Mouse (Mus musculus): ENCODE results near the gene F2rl1. TPM values are rescaled to one million over a fixed set of nuclear protein-coding genes. Genes with fewer than 3 reads are reported as not detected.

The F2rl1 gene
- polyA plus RNA-seq, 1 experiment from 2014 or later, result 0.25 TPM

DNA sequence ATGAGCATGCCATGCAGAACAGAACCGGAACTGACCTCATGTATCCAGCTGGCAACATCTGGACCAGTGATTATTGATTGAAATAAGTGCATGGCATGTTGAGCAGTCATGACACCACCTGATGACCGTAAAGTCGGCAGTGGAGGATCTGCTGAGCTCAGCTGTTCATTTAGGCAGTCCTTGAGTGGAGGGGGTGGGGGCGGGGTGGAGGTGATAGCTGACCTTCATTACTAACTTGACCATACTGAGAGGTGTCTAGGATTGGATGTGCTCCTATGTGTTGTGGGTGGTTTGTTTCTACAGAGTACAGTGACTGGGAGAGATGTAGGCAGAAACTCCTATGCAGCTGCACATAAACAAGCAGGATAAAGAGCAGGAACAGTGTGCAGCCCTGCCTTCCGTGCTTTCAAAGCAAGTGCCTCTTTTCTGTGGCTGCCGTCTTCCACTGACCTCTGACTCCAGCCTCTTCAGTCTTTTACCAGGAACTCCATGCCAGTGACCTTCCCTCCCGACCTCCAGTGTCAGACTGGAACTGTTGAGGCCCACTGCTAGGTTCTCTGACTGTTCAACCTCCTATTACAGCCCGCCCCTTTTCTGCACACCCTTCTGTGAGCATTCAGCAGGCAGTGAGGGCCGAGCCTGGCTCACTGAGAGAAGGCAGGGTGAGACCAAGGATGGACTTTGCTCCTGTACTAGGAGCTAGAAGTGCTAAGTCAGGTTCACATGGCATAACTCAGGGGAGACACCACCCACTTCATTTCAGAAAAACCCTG is 6.4 kb upstream of the F2rl1 start:
- peaks cover 18% of the 10 kb centered on the region for H3K27me3 ChIP-seq
- H3K36me3 ChIP-seq, result no peaks in the 10 kb centered on the region
- H3K4me2 ChIP-seq (replicated peaks), result no peak overlapping the region
- no peak overlapping the region for H3K4me3 ChIP-seq
- H3K9me3 ChIP-seq (replicated peaks), result no peaks in the 10 kb centered on the region
- H3K27ac ChIP-seq, result no peak overlapping the region
- ATAC-seq (ENCODE audit: low FRiP score), result no peak
- H3K9ac ChIP-seq, result no peak overlapping the region
- WGBS, result 23% methylated on average over 9 of the region's 9 CpGs
- H3K4me1 ChIP-seq, result peaks cover 27% of the 10 kb centered on the region

- H3K27me3 ChIP-seq, result peaks cover 40% of the 10 kb centered on the region
- no peak for ATAC-seq (ENCODE audit: low FRiP score)
- 91% methylated on average over 2 of the region's 2 CpGs for WGBS
- no peak overlapping the region for H3K4me2 ChIP-seq (replicated peaks)
- H3K4me1 ChIP-seq, result peaks cover 14% of the 10 kb centered on the region
- H3K9me3 ChIP-seq (replicated peaks), result no peaks in the 10 kb centered on the region
- no peaks in the 10 kb centered on the region for H3K36me3 ChIP-seq
- H3K27ac ChIP-seq, result no peak overlapping the region
- no peak overlapping the region for H3K4me3 ChIP-seq
- no peak overlapping the region for H3K9ac ChIP-seq
These were observed 4.2 kb upstream of the F2rl1 start for GRCm38 (mm10) chr13:95529246-95529645.

GRCm38 (mm10) chr13:95524424-95524673 is 678 bp downstream of the F2rl1 start:
- ATAC-seq (ENCODE audit: low FRiP score), result peak; percentile 19
- Histone ChIP-seq H3K4me2 (replicated peaks) (peak overlapping the region; percentile 75), H3K36me3 (no peaks in the 10 kb centered on the region), H3K27me3 (peaks cover 50% of the 10 kb centered on the region), H3K27ac (no peak overlapping the region), H3K9me3 (replicated peaks) (no peaks in the 10 kb centered on the region), H3K4me3 (peak overlapping the region; percentile 38), H3K9ac (peak overlapping the region; percentile 1; the same call in 1 of the 2 replicates), H3K4me1 (peaks cover 10% of the 10 kb centered on the region)
- 0% methylated on average over 13 of the region's 13 CpGs for WGBS

DNA sequence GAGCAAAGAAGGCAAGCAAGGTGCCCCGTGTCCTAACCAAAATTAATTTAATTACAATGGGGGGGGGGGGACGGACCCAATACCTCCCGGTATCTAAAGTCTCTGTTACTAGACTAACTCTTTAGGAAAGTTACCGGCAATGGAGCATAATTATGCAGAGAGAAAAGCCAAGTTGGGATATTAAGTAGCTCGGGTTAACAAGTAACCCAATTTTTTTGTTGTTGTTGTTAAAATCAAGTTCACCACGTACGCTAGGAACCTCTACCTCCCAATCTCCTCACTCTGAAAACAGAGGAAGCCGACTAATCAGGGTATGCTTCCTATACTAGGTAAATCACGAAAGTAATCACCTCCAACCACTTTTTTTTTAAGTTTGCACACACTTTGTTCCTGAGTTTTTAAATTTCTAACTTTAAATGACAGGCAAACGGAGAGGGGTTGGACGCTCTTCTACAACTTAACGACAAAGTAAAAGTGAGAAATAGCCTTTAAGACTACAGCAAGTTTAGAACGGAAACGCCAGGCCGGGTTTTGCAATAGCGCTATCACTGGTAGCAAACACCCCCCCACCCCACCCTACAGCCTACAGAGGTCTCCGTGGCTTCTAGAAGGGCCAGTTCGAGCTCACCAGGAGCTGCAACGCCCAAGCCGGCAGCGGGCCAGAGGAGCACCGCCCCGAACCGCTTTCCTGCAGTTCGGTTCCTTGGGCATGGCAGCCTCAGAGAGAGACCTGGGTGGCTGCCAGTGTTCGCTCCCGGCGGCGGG is 1.2 kb downstream of the F2rl1 start:
- peak overlapping the region; percentile 1; the same call in 1 of the 2 replicates for H3K9ac ChIP-seq
- WGBS, result 2% methylated on average over 29 of the region's 29 CpGs
- no peak overlapping the region for H3K27ac ChIP-seq

GRCm38 (mm10) chr13:95522176-95522575 is 2.9 kb downstream of the F2rl1 start:
- H3K4me2 ChIP-seq (replicated peaks), result no peak overlapping the region
- no peaks in the 10 kb centered on the region for H3K9me3 ChIP-seq (replicated peaks)
- H3K4me3 ChIP-seq, result no peak overlapping the region
- no peaks in the 10 kb centered on the region for H3K36me3 ChIP-seq
- WGBS, result 85% methylated on average over 10 of the region's 10 CpGs
- no peak for ATAC-seq (ENCODE audit: low FRiP score)
- H3K27me3 ChIP-seq, result peaks cover 42% of the 10 kb centered on the region
- H3K4me1 ChIP-seq, result peaks cover 10% of the 10 kb centered on the region
- H3K9ac ChIP-seq, result no peak overlapping the region
- H3K27ac ChIP-seq, result no peak overlapping the region

More for the DNA sequence above, 1.2 kb downstream of the F2rl1 start:
- H3K36me3 ChIP-seq, result no peaks in the 10 kb centered on the region
- ATAC-seq (ENCODE audit: low FRiP score), result 0 out of 2 replicates have a peak, but pooled peaks have one; percentile 11
- peaks cover 50% of the 10 kb centered on the region for H3K27me3 ChIP-seq
- H3K4me1 ChIP-seq, result peaks cover 10% of the 10 kb centered on the region
- H3K4me3 ChIP-seq, result peak overlapping the region; percentile 38
- H3K9me3 ChIP-seq (replicated peaks), result no peaks in the 10 kb centered on the region
- peak overlapping the region; percentile 75 for H3K4me2 ChIP-seq (replicated peaks)

- Histone ChIP-seq H3K9ac (no peak overlapping the region), H3K4me1 (peaks cover 10% of the 10 kb centered on the region), H3K36me3 (no peaks in the 10 kb centered on the region), H3K27ac (no peak overlapping the region), H3K9me3 (replicated peaks) (no peaks in the 10 kb centered on the region), H3K4me3 (no peak overlapping the region), H3K4me2 (replicated peaks) (no peak overlapping the region), H3K27me3 (peaks cover 32% of the 10 kb centered on the region)
- no peak for ATAC-seq (ENCODE audit: low FRiP score)
- 87% methylated on average over 6 of the region's 6 CpGs for WGBS
These were observed 4.0 kb downstream of the F2rl1 start for GRCm38 (mm10) chr13:95521029-95521428.

DNA sequence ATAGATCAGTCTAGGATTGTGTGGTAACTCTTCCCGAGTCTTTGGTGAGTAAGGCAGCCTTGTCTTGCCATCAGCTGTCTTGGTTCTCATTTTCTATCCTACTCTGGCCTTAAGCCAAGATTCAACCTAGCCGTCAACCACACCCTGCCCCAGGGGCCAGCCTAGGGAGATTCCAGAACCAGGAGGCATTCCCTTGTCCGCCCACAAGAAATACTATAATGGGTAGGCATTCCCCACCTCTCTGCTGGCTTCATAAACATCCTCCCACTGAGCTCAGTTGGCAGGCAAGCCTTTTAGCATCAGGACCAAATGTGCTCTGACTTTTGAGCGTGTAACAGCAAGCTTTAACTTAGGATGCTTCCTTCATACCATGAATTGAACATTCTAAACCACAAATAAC is 10.3 kb downstream of the F2rl1 start:
- Histone ChIP-seq H3K27me3 (no peaks in the 10 kb centered on the region), H3K4me3 (no peak overlapping the region), H3K36me3 (no peaks in the 10 kb centered on the region), H3K9me3 (replicated peaks) (no peaks in the 10 kb centered on the region; the same call in 1 of the 2 replicates), H3K4me2 (replicated peaks) (no peak overlapping the region), H3K27ac (no peak overlapping the region), H3K4me1 (no peaks in the 10 kb centered on the region), H3K9ac (no peak overlapping the region)
- 81% methylated on average over 4 of the region's 4 CpGs for WGBS
- ATAC-seq (ENCODE audit: low FRiP score), result no peak

- ATAC-seq (ENCODE audit: low FRiP score), result no peak
- H3K27ac ChIP-seq, result no peak overlapping the region
- no peaks in the 10 kb centered on the region; the same call in 1 of the 2 replicates for H3K9me3 ChIP-seq (replicated peaks)
- H3K4me1 ChIP-seq, result no peaks in the 10 kb centered on the region
- WGBS, result 88% methylated on average over 5 of the region's 5 CpGs
- no peaks in the 10 kb centered on the region for H3K27me3 ChIP-seq
- H3K4me3 ChIP-seq, result no peak overlapping the region
- H3K4me2 ChIP-seq (replicated peaks), result no peak overlapping the region
- H3K36me3 ChIP-seq, result no peaks in the 10 kb centered on the region
- no peak overlapping the region for H3K9ac ChIP-seq
These were observed 15.0 kb downstream of the F2rl1 start for GRCm38 (mm10) chr13:95510054-95510453.

DNA sequence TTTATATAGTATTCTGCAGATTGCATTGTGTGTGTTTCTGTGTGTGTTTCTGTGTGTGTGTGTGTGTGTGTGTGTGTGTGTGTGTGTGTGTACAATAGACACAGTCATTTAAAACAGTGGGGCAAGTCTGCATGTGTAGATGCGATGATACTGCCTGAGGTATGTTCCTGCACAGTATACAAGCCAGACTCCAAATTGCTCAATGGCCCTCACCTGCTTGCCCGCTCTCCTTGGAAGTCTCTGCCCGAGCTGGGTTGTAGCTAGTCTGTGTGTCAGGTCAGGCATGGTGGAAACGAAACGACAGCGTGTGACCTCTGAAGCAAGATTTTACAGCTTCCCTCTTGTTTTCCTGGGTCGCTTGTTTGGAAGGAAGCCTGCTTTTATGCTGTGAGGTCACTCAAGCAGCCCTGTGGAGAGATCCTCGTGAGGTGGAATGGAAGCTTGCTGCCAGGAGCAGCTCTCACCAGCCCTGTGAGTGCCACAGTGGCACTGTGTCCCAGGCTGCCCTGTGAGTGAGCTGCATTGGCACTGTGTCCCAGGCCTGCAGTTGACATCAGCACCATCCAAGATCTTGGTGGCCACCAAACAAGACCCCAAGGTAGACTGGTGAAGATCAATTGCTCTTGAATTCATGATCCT is 21.6 kb downstream of the F2rl1 start:
- no peak overlapping the region for H3K4me2 ChIP-seq (replicated peaks)
- H3K27me3 ChIP-seq, result no peaks in the 10 kb centered on the region; the same call in 1 of the 2 replicates
- no peaks in the 10 kb centered on the region for H3K36me3 ChIP-seq
- WGBS, result 83% methylated on average over 8 of the region's 8 CpGs
- ATAC-seq (ENCODE audit: low FRiP score), result no peak
- no peak overlapping the region for H3K9ac ChIP-seq
- H3K9me3 ChIP-seq (replicated peaks), result no peaks in the 10 kb centered on the region
- H3K4me3 ChIP-seq, result no peak overlapping the region
- no peaks in the 10 kb centered on the region for H3K4me1 ChIP-seq
- H3K27ac ChIP-seq, result no peak overlapping the region

DNA sequence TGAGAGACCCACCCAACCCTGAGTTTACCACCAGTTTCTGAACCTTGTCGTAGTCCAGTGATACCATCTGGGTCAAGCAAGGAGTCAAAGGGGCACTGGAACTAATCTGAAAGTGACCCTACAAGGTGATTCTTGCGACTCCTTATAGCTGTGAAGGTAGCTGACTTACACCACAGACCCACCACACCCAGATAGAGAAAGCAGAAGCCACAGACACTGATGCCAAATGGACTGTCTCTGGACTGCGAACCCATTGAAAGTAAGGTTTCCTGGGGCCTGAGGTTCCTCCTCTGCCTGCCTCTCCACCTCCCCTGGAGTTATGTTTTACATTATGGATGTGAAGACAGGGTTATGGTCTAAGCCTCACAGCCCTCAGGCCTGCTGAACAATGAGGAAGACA is 28.4 kb downstream of the F2rl1 start:
- Histone ChIP-seq H3K9me3 (replicated peaks) (no peaks in the 10 kb centered on the region), H3K4me1 (no peaks in the 10 kb centered on the region), H3K4me3 (no peak overlapping the region), H3K27ac (no peak overlapping the region), H3K9ac (no peak overlapping the region), H3K36me3 (no peaks in the 10 kb centered on the region), H3K27me3 (no peaks in the 10 kb centered on the region; the same call in 1 of the 2 replicates), H3K4me2 (replicated peaks) (no peak overlapping the region)
- ATAC-seq (ENCODE audit: low FRiP score), result no peak
- WGBS, result 87% methylated on average over 3 of the region's 3 CpGs

DNA sequence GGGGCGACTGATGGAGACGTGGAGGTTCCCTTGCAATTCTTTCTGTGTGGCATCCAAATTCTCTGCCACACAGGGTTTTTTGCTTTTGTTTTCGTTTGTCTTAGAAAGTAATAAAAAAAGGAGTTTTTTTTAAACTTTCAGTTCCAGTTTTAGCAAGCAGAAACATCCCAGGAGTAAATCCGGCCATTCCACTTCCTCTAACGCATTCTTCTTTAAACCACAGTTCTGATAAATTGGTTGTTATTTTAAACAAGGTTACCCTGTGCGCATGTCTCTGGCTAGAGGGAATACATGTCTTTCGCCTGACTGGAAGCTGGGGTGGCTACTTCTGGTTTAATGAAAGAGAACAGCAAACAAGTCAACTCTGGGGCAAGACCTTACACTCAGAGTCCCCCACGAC is 30.2 kb downstream of the F2rl1 start:
- 73% methylated on average over 8 of the region's 8 CpGs for WGBS
- ATAC-seq (ENCODE audit: low FRiP score), result no peak
- no peak overlapping the region for H3K9ac ChIP-seq
- H3K4me1 ChIP-seq, result no peaks in the 10 kb centered on the region
- H3K27ac ChIP-seq, result no peak overlapping the region
- H3K4me2 ChIP-seq (replicated peaks), result no peak overlapping the region
- no peak overlapping the region for H3K4me3 ChIP-seq
- H3K36me3 ChIP-seq, result no peaks in the 10 kb centered on the region
- no peaks in the 10 kb centered on the region for H3K9me3 ChIP-seq (replicated peaks)
- no peaks in the 10 kb centered on the region for H3K27me3 ChIP-seq

- H3K4me2 ChIP-seq (replicated peaks), result no peak overlapping the region
- whole genome bisulfite sequencing, result 72% methylated on average over 5 of the region's 5 CpGs
- H3K4me1 ChIP-seq, result no peaks in the 10 kb centered on the region
- no peak overlapping the region for H3K27ac ChIP-seq
- no peak for ATAC-seq (ENCODE audit: low FRiP score)
- H3K9me3 ChIP-seq (replicated peaks), result no peaks in the 10 kb centered on the region
- no peaks in the 10 kb centered on the region for H3K36me3 ChIP-seq
- no peak overlapping the region for H3K4me3 ChIP-seq
- H3K27me3 ChIP-seq, result no peaks in the 10 kb centered on the region
- no peak overlapping the region for H3K9ac ChIP-seq
These were observed 31.7 kb downstream of the F2rl1 start for GRCm38 (mm10) chr13:95493296-95493695.

Data from hindbrain, embryonic 12.5 days (tissue).